Mouse (Mus musculus): ENCODE measurements around the gene Bola3. TPM values are rescaled to one million over a fixed set of nuclear protein-coding genes. Genes with fewer than 3 reads are reported as not detected.

Gene Bola3
- polyA plus RNA-seq, 1 experiment = 60.8 TPM

DNA sequence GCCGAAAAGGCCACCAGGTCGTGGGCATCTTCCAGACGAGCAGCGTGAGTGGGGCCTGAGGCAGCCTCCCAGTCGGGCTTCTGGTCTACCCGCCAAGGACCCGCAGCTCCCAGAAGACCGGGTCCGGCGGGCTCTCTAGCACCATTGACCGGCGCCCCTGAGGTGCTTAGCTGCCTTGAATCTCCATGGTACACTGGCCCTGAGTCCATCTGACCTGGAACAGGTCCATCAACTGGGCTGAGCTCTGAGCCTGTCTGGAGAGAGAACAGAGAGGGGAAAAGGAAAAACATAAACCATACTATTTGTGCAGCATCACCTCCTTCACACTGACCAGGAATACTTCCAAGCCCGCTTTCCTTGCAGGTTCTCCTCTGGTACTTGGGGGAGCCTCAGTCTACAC is 55.6 kb downstream of the Bola3 start:
- TF ChIP-seq CTCF (IDR thresholded peaks at IDR 0.05; ENCODE audit: extremely low read depth, insufficient read depth, low read length) (no peak), POLR2A (IDR thresholded peaks at IDR 0.05; ENCODE audit: extremely low read depth, insufficient read depth, low read length) (no peak)
- H3K27ac ChIP-seq (ENCODE audit: insufficient read depth, low read length) = no peak overlapping the region
- H3K4me1 ChIP-seq (ENCODE audit: control insufficient read depth, insufficient read depth, low read length) = peaks cover 4% of the 10 kb centered on the region
- no peak overlapping the region for H3K4me3 ChIP-seq (ENCODE audit: insufficient read depth, low read length)

DNA sequence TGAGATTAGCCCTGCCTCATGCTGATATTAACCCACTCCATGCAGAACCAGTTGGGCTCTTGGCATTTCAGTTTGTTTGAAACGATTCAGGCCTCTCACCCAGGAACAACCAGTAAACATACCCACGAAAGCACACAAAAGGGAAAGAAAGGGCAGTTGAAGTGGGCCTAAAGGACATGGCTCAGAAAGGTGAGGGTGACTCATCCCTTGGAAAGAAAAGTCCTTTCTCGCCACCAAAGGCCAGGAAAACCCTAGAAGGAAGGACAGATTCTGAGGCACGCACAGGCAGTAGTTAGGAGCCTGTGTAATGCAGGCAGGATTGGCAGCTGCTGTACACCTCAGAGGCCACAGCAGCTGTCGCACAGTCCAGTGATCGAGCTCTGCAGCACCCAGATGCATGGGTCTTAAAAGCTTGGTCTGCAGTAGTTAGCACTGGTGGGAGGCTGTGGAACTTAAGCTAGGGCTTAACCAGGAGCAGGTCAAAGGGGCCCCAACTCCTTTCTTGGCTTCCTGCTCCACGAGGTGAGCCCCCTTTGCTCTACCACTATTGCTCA is 56.6 kb downstream of the Bola3 start:
- Histone ChIP-seq H3K4me3 (ENCODE audit: insufficient read depth, low read length) (no peak overlapping the region), H3K27ac (ENCODE audit: insufficient read depth, low read length) (no peak overlapping the region), H3K4me1 (ENCODE audit: control insufficient read depth, insufficient read depth, low read length) (peaks cover 5% of the 10 kb centered on the region)
- no peak for TF ChIP-seq CTCF (IDR thresholded peaks at IDR 0.05; ENCODE audit: extremely low read depth, insufficient read depth, low read length)
- TF ChIP-seq POLR2A (IDR thresholded peaks at IDR 0.05; ENCODE audit: extremely low read depth, insufficient read depth, low read length) = no peak

DNA sequence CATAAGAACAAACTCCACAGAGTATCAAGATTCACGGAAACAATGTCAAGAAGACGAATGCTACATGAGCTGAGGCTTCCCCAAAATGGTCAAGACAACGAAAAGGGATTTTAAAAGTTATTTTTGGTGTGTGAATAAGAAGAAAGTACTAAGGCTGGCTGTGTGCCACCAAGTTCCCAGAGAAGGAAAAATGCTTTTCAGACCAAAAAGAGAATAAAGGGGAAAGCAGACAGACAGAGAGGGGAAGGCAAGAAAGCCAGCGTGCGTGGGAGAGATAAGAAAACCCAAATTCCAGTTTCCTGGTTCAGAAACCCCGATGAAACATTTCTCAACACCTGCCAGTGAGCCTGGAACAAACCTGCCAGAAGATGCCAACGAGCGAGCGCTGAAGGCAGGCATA is 59.6 kb downstream of the Bola3 start:
- peaks cover 13% of the 10 kb centered on the region; the same call in 1 of the 2 replicates for H3K4me1 ChIP-seq (ENCODE audit: control insufficient read depth, insufficient read depth, low read length)
- H3K27ac ChIP-seq (ENCODE audit: insufficient read depth, low read length) = no peak overlapping the region
- H3K4me3 ChIP-seq (ENCODE audit: insufficient read depth, low read length) = no peak overlapping the region
- TF ChIP-seq CTCF (IDR thresholded peaks at IDR 0.05; ENCODE audit: extremely low read depth, insufficient read depth, low read length) = no peak
- TF ChIP-seq POLR2A (IDR thresholded peaks at IDR 0.05; ENCODE audit: extremely low read depth, insufficient read depth, low read length) = no peak

Other genes with a start within 250 kb of the Bola3 start
- gene Ccdc142, start 247.5 kb upstream of the Bola3 start, polyA plus RNA-seq (2012; rRNA removed) = 8.1 and 9.7 TPM in 2 replicates
- gene Gm42688, start 247.5 kb upstream of the Bola3 start, polyA plus RNA-seq (2012; rRNA removed) = 7.8 and 9.7 TPM in 2 replicates
- gene Mrpl53, start 240.1 kb upstream of the Bola3 start, polyA plus RNA-seq (2012; rRNA removed) = 95.3 and 98.0 TPM in 2 replicates
- 31.4 and 32.6 TPM in 2 replicates for gene Mogs, start 233.7 kb upstream of the Bola3 start, polyA plus RNA-seq (2012; rRNA removed)
- 74.4 and 78.5 TPM in 2 replicates for gene Wbp1, start 227.6 kb upstream of the Bola3 start, polyA plus RNA-seq (2012; rRNA removed)
- gene Ino80b, start 223.7 kb upstream of the Bola3 start, polyA plus RNA-seq (2012; rRNA removed) = 23.2 and 25.5 TPM in 2 replicates
- 163 and 169 TPM in 2 replicates for gene Rtkn, start 213.7 kb upstream of the Bola3 start, polyA plus RNA-seq (2012; rRNA removed)
- 29.0 and 34.1 TPM in 2 replicates for gene Wdr54, start 192.8 kb upstream of the Bola3 start, polyA plus RNA-seq (2012; rRNA removed)
- 29.7 and 31.4 TPM in 2 replicates for gene 1700003E16Rik, start 192.7 kb upstream of the Bola3 start, polyA plus RNA-seq (2012; rRNA removed)
- gene Dctn1, start 183.2 kb upstream of the Bola3 start, polyA plus RNA-seq (2012; rRNA removed) = 332 and 350 TPM in 2 replicates
- 0.06 and 0.35 TPM in 2 replicates for gene Slc4a5, start 129.3 kb upstream of the Bola3 start, polyA plus RNA-seq (2012; rRNA removed)
- gene Mthfd2, start 23.2 kb upstream of the Bola3 start, polyA plus RNA-seq (2012; rRNA removed) = 6.4 and 7.6 TPM in 2 replicates
- 16.2 and 18.6 TPM in 2 replicates for gene Mob1a, start 23.1 kb upstream of the Bola3 start, polyA plus RNA-seq (2012; rRNA removed)
- 16.6 TPM in 2 replicates for gene Tet3, start 109.9 kb downstream of the Bola3 start, polyA plus RNA-seq (2012; rRNA removed)
- 53.9 and 57.2 TPM in 2 replicates for gene Dguok, start 157.8 kb downstream of the Bola3 start, polyA plus RNA-seq (2012; rRNA removed)
- 0.79 and 1.9 TPM in 2 replicates for gene Actg2, start 187.1 kb downstream of the Bola3 start, polyA plus RNA-seq (2012; rRNA removed)
- gene Stambp, start 223.6 kb downstream of the Bola3 start, polyA plus RNA-seq (2012; rRNA removed) = 36.4 and 37.4 TPM in 2 replicates